Mouse (Mus musculus) spleen, postnatal 14 days (tissue): ENCODE data around the gene Bola1.
"Not testable (repeated sequence)": the region's sequence is repeated elsewhere in the genome, so short reads cannot be mapped to it uniquely, and the experiment has no call there.

ENCODE experiments used
- DNase-seq, 2 experiments: peaks; one replicate each; pipeline ENCODE4 v3.0.0; 2021 to 2022; ENCODE audit warnings: low spot score in 2 of 2

The Bola1 gene

DNA sequence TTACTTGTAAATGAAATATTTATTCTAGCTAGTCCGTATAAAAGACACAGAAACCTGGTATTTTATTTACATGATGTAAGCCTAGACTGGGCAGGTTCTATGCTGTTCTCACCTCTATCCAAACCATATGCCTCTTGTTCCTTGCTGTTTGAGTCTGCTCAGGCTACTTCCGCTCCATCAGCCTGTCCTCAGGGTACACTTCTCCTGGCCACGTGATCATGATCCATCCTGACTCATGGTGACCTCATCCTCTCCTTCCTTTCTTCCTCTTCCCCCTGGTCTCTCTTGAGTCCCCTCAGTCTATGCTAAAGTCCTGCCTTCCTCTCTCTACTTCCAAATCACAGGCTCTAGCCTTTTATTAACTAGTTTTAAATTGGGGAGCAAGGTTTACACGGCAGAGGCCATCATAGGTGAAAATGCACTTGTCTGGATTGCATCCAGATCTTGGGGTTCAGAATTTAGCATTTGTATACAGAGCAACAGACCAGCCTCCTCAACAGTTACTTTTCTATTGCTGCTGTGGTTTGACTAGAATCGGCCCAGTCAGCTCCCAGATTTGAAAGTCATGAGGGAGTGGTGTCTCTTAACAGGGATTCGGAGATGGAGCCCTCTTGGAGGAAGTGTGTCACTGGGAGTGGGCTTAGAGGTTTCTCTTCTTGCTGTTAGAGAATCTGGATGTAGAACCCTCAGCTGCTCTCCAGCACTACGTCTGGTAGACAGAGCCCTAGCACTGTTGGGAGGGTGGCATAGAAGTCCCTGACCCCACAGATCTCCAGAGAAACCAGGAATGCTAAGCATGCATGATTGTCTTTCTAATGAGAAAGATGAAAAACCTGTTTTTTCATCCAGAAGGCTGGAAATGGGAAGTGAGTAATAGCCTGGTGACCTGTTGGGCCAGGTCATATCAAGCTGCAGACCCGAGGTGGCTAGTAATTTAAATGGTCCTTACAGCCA lies 7.5 kb upstream of the Bola1 start:
- DNase-seq, result no peak

DNA sequence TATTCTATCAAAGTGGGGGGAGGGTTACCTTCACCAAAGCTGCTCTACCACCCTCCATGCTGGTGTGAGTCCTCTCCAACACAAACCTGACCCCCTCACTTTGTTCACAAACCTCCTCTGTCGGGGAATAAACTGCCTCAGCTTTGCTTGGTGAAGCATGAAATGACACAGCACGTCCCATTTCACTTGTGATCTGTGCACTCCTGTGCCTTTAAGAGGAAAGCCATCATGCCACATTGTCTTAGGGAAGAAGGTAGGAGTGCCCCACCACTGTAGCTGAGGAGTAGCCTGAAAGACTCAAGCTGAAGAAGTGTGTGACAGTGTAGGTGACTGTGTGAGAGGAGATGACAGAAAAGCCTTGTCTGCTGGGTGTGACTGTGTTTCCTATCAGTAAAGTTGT lies 5.9 kb upstream of the Bola1 start:
- no peak for DNase-seq

DNA sequence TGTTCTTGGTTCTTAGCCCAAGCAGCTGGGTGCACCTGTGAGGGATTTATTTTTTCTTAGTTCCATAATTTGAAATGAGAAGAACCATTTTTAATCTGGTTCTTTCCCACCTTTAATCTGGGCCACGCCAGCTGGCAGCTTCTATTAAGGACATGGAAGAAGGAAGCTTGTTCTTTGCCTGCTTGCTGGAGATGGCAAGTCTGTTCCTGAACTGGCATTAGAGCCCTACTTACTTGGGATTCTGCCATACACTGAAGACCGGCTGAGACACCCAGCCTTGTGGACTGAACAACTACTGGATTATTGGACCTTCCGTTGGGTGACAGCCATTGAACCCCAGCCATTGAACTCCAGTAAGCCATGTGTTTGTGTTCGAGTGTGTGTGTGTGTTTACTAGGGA lies 3.3 kb upstream of the Bola1 start:
- DNase-seq, result no peak

DNA sequence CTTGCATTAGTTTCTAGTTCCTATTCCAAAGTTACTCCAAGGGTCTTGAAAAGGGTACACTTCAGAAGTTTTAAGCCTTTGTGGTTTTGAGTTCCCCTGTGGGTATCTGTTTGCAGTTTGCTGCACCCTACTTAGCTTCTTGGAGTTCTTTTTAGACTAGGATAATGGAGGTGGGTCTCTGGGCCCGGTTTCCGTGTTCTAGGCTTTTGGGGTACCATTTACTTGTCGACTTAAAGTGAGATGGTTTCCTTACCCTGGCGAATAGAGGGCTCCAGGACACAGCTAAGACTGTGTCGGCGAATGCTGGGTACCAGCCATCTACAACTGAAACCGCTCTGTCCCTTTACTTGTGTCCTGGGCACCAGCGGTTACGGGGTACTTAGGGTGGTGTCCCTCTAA lies 2.1 kb upstream of the Bola1 start:
- peak; percentile 18 to 28 for DNase-seq

DNA sequence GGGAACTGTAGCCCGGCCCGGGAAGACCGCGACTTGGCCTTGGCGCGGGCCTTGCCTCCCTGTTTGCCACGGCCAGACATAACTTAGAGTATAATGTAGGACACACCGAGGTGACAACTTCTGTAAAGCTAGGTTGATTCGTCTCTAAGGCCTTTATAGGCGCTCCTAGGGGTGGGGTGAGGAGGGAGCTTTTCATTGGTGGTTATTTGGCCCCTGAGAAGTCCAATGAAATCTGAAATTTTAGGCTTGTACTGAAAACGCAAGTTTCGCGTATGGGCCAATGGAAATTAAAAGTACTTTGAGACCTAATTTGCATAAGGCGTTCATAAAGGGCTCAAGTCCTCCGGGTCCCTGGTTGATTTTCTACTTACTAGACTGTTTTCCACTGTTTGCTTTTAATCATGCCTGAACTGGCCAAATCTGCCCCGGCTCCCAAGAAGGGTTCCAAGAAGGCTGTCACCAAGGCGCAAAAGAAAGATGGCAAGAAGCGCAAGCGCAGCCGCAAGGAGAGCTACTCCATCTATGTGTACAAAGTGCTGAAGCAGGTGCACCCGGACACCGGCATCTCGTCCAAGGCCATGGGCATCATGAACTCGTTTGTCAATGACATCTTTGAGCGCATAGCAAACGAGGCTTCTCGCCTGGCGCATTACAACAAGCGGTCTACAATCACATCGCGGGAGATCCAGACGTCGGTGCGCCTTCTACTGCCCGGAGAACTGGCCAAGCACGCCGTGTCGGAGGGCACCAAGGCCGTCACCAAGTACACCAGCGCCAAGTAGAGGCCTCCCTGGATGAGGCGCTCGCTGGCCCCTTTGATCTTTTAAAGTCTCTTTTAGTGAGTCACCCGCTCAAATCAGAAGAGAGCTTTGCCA lies 1.5 kb upstream of the Bola1 start, which contains the start of the genes Hist2h2ac and Hist2h2be:
Hist2h2ac (minus strand) TSS at position 116 of the 875 bp plus-strand sequence.
Hist2h2be (plus strand) TSS at position 355 of the 875 bp plus-strand sequence.
- peak; percentile 78 to 83 for DNase-seq

DNA sequence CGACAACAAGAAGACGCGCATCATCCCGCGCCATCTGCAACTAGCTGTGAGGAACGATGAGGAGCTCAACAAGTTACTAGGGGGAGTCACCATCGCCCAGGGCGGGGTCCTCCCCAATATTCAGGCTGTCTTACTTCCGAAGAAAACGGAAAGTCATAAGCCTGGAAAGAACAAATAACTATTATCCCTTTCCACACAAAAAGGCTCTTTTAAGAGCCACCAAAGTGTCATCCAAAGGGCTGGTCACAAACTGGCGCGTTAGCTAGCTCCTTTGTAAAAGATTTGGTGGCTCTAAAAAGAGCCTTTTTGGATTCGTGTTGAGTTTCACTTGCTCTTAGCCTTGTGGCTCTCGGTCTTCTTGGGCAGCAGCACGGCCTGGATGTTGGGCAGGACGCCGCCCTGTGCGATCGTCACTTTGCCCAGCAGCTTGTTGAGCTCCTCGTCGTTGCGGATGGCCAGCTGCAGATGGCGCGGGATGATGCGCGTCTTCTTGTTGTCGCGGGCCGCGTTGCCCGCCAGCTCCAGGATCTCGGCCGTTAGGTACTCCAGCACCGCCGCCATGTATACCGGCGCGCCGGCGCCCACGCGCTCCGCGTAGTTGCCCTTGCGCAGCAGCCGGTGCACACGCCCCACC lies 739 bp upstream of the Bola1 start:
- DNase-seq, result not testable (repeated sequence)

DNA sequence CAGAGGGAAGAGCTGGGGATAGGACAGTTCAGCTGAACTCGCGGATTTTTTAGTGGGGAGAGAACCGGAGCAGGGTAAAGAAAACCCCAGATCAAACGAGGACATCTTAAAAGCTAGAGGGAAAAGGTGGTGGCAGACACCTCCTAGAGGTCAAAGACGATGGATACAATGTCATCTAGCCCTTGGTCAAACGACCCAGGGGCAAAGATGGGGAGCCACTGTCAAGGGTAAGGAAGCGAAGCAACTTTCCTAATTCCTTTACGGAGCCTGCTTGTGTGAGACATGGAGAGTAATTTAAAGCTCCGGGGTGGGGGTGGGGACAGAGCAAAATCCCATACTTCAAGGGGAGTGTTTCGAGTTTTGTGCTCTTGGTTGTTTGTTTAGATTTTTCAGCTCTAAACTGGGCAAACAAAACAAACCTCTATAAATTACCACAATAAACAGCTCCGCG lies 293 bp downstream of the Bola1 start:
- DNase-seq, result peak in 1 of 2 experiments; percentile 37

DNA sequence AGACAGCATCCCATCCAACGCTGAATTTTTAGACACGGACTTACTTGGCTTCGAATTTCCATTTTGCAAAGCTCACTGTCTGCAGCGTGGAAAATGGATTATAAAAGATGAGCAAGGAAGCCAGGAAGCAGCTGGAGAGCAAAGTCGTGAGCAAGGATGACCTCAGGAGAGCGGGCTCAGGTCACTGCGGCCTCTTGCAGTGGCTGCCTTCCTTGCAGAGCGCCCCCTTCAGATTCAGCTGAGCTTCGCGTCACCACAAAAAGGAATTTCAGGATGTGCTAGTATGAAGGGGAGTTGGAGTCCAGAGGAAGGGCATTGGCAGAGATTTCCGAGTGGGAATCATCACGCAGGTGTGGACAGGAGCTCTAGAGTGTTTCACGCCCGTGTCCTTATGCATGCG lies 10.3 kb downstream of the Bola1 start:
- DNase-seq, result no peak

DNA sequence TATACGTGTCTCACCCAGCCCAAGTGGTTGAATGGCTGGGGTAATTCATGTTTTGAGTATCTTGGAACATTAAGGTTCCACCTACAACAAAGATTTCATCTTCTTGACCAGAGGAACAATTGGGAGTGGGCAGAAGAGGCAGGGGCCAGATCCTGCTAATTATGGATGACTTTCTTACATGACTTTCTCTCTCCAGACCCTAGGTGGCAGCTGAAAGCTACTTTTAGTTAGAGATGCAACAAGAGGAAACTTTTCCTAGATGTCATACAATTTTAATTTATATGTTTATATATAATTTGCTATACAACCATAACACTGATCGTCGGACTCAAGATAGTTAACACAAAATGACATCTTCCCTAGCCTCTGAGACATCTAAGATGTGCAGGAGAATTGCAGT lies 11.7 kb downstream of the Bola1 start:
- DNase-seq, result no peak

DNA sequence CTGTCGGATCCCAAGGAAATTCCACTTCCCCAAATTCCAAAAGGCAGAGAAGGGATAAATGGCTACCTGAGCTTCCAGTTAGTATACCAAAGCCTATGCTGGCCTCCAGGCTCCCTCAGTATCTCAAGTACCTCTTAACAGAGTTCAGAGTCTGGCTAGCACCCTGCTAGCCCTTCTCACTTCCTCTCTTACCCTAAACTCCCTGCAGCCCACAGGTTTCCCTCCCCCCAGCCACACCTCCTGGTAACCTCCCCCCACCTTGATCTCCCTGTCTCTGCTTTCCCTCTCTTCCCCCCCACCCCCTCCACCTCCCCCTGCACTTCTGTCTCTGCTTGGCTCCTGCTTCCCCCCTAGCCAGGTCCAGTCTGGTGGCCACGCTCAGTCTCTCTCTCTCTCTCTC lies 19.8 kb downstream of the Bola1 start:
- no peak for DNase-seq

DNA sequence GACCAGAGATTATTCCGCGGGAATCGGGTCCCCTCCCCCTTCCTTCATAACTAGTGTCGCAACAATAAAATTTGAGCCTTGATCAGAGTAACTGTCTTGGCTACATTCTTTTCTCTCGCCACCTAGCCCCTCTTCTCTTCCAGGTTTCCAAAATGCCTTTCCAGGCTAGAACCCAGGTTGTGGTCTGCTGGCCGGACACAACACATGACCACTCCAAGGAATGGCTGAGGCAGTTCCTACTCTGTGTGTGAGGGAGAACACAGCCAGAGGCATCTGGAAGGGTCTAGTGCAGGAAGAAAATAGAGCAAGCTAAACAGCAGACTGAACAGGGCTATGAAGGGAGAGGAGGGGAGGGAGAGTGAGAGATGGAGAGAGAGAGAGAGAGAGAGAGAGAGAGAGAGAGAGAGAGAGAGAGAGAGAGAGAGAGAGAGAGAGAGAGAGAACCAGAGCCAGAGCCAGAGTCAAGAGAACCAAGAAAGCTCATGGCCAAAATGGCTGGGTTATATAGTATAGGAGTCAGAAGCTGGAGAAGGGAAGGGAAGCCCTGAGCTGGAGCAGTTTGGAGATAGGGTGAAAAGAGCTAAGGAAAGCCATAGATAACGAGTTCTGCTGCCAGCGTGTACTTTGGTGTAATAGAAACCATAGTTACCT lies 20.8 kb downstream of the Bola1 start:
- not testable (repeated sequence) for DNase-seq

DNA sequence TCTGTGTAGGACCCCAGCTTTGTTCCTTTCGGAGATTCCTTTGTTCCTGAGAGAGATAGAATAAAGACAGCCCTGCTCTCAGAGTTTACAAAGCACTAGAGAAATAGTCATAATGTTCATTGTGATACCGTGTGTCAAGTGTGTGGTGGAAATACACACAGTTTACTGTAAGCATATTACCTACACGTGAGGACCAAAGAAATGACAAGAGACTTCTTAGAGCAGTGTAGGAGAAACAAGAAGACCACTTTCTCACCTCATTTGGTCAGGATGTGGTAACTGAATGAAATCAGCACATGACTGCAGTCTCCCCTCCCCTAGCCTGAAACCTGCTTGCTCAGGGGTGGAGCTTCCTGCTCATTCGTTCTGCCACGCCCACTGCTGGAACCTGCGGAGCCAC lies 21.3 kb downstream of the Bola1 start:
- DNase-seq, result no peak

DNA sequence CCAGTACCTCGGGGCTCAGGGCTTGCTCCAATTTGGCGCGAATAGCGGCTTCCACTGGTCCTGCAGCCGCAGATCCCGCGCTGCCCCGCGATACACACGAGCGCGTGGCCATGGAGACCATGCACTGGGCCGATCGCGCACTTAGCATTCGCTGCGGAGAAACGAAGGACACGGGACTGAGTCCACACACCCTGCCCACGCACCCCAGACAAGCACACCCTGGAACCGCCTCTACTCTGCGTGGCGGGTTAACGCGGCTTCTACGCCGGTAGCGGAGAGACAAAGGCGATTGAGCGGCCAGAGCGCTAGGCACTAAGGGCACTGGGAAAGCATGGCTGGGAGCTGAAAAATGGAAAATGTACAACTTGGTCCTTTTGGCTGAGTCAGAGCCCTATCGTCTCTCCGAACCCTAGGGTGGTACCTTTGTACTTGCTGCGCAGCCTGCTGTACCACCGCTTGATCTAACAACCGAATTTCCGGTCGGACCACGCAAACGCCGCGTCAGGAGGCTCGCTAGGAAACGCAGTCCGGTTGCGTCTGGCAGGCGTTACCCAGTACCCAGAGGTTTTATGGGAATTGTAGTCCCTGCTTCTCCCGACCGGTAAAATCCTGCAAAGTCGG lies 22.3 kb downstream of the Bola1 start:
- DNase-seq, result peak; percentile 68 to 77

DNA sequence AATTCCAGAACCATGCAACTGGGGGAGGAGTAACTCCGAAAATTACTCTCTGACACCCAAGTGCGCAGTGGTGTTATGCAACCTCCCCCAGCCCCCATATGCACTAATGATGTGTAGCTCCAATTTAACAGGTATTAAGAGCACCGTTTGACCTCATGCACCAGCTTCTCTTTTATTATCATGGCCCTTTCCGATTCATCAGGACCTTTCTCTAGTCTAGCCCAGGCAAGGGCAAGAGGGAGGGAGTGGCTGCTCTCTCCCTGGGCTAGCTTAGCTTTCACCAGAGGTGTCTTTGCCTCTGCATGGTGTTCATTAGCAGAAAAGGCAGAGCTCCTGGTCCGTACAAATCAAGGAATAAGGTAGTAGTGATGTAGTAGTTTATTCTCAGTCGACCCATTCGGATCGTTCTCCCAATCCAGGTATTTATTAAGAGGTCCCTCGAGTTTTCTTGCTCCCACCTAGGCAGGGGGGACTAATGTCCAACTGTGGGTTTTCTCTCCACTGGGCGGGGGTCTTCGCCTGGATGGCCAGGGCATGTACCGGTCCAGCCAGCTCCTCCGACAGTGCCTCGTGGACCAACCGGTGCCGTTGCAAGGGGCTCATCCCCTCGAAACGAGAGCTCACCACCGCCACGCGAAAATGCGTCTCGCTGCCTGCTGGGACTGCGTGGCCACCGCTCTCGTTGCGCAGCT lies 22.9 kb downstream of the Bola1 start:
- DNase-seq, result no peak

DNA sequence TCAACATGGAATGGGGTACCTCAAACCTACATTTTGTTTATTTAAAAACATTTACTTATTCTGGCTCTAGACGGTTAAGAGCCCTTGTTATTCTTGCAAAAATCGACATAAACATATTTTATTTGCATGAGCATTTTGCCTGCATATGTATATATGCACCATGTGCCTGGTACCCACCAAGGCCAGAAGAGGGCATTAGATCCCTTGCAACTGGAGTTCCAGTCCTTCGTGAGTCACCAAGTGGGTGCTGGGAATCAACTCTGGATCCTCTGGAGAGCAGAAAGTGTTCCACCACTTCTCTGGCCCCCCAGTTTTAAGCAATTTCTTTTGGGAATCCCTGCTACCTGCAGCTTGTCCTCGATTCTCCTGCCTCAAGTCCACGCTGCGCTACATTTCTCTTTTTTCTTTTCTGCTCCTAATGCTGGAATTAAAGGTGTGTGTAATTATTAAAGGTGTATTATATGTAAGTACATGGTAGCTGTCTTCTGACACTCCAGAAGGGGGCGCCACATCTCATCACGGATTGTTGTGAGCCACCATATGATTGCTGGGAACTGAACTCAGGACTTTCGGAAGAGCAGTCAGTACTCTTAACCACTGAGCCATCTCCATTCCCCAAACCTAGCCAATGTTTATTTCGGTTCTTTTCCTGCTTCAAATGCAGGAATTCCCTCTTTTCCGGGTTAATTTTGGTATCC lies 23.7 kb downstream of the Bola1 start:
- no peak for DNase-seq

DNA sequence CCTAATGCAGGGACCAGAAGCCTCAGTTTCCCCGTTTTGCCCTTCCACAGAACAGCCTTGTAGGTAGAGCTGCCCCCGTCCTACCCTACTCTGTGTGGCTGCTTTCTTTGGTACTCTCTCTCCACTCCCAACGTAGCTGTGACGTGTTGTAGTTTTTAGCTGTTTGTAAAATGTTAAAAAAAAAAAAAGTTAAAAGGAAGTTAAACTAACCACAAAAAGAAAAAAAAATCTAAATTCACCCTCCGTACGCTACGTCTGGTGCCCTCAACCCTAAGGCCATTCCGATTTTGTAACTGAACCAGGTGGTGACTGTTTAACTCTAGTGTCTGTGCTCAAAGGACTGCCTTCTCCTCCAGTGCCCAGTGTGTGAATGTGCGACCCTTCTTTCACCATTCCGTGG lies 24.5 kb downstream of the Bola1 start:
- DNase-seq, result no peak

DNA sequence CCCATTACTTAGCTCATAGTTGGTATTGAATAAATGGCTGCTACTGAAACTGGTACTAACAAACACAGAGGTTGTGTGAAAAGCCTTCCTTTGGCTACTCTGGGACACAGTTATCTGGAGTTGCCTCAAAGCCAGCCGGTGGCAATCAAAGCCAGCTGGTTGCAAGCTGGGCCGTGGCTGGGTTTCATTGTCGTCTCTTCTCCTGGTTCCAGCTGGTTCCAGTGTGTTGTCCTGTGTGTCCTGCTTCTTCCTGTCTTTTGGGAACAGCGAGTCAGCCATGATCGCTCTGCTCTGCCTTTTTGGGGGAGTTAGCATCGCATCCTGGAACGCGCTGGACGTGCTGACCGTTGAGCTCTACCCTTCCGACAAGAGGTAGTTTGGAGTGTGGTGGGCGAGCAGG lies 26.5 kb downstream of the Bola1 start:
- no peak for DNase-seq

DNA sequence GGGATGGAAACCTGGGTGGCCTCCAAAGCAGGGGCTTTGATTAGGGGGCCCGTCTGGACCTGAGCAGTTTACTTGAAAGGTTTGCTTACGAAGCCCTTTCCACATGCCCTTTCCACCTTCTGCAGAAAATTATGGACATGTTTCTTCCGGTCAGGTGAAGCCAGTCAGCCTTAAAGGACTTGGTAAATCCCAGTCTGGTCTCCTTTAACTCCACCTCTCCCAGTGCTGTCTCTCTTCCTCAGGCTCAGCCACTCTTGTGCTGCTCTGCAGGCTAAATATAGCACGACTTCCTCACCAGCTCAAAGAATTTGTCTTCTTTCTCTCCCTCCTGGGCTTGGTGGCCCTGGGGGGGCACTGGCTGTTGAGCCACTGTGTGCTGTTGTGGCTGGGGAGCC lies 37.1 kb downstream of the Bola1 start:
- no peak for DNase-seq

DNA sequence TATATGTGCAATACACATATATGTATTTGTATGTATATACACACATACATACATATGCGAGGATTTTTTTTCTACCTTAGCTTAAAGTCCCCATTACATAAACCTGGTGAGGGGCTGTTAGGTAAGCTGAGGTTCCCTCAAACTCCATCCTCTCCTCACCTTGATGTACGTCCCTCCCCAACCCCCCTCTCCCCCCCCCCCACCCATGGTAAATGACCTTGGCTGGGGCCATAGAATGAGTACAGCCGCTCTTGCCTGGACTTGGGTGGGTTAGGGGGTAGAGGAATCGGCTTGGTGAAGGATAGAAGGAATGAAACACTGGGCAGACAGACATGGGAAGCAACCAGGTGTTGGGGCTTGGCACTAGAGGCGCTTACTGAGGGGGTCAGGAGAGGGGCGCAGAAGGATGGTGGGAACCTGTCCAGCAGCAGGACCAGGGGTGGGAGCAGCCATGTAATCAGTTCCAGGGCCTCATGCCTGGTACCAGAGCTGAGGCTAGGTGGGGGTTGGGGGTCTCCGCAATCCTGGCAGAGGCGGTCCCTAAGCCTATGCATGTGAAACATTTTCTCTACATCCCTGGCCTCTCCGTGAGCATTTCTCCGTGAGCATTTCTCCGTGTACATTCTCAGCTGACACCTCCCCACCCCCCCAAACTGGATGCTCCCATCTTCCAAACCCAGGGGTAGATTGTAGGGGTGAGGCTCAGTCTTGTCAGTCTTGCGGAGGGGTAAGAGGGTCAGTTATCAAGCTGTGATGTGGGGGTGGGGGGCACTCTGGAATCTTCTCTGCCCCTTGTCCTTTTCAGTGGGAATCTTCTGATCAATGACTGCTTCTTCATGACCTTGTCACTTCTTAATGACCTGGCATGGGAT lies 37.8 kb downstream of the Bola1 start:
- no peak for DNase-seq
